Mouse (Mus musculus): Measurements from ENCODE around the gene Btbd35f11.
"Not testable (repeated sequence)": the region's sequence is repeated elsewhere in the genome, so short reads cannot be mapped to it uniquely, and the experiment has no call there.

The Btbd35f11 gene

DNA sequence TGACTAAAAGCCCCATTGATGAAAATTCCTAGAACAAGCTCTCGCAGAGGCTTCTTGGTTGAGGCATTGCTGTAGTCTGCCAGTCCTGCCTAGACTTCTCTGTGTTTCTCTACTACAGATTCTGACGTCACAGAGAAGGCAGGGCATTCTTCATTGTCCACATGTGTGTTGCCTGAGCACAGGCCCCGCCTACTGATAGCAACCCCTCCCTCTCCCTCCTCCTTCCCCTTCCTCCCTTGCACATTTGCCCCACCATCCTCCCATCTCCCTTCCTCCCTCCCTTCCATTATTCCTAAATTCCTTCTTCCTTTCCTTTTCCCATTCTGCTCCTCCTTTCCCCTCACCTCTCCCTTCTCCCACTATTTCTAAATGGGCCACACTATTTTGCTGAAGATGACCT lies at the start of gene Btbd35f11:
TSS of gene Btbd35f11 (minus strand) at position 101 of the 400 bp plus-strand sequence.
- not testable (repeated sequence) for DNase-seq (ENCODE audit: low spot score)

DNA sequence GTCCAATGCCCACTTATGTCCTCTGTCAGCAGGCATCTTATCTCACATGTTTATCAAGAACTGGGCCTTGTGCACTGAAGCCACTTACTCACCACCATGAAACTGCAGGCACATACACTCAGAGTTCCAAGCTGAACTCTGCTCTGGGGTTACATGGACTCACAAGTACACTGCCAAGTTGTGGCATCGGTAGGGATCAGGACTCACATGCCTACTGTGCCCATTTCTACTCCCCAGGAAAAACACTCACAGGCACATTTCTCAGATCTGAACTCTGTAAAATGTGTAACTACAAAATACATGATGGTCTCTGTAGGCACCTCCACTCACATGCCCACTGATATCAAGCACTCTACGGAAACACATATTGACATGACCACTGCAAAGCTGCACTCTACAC lies 33.5 kb downstream of the Btbd35f11 start:
- not testable (repeated sequence) for DNase-seq (ENCODE audit: low spot score)
